Mouse (Mus musculus): ENCODE data around the gene Maged2. TPM values are rescaled to one million over a fixed set of nuclear protein-coding genes. Genes with fewer than 3 reads are reported as not detected.
"Not testable (repeated sequence)": the region's sequence is repeated elsewhere in the genome, so short reads cannot be mapped to it uniquely, and the experiment has no call there.

Maged2 gene
- 9.3 and 11.1 TPM in 2 replicates for polyA plus RNA-seq (2012; rRNA removed)

- peak within 1 kb of the TSS; percentile 66 for H3K4me3 ChIP-seq (ENCODE audit: control insufficient read depth, insufficient read depth, low read length)
- TF ChIP-seq CTCF (IDR thresholded peaks at IDR 0.05; ENCODE audit: borderline replicate concordance, control insufficient read depth, extremely low read depth, insufficient read depth, low read length, poor library complexity) (no peak), POLR2A (IDR thresholded peaks at IDR 0.05; ENCODE audit: control insufficient read depth, extremely low read depth, insufficient read depth, low read length, poor library complexity) (no peak)
- WGBS: 17% methylated on average over 7 of the region's 7 CpGs
- H3K36me3 ChIP-seq (ENCODE audit: control insufficient read depth, insufficient read depth, low read length): no peaks in the 10 kb centered on the region
- H3K4me1 ChIP-seq (replicated peaks; ENCODE audit: control insufficient read depth, insufficient read depth, low read length): peaks cover 6% of the 10 kb centered on the region; the same call in 1 of the 2 replicates
- H3K27me3 ChIP-seq (ENCODE audit: control insufficient read depth, insufficient read depth, low read length): no peaks in the 10 kb centered on the region
- DNase-seq: no peak
- H3K27ac ChIP-seq (ENCODE audit: control insufficient read depth, insufficient read depth, low read length): no peak within 1 kb of the TSS
These were observed at the start of gene Maged2 for GRCm38 (mm10) chrX:150814139-150814469. TSS of gene Maged2 (minus strand) at chrX:150814345.

GRCm38 (mm10) chrX:150848230-150848629, 34.1 kb upstream of the Maged2 start:
- 90% methylated on average over 8 of the region's 8 CpGs for WGBS
- H3K36me3 ChIP-seq (ENCODE audit: control insufficient read depth, insufficient read depth, low read length): no peaks in the 10 kb centered on the region
- H3K27ac ChIP-seq (ENCODE audit: control insufficient read depth, insufficient read depth, low read length): no peak overlapping the region
- no peaks in the 10 kb centered on the region for H3K4me1 ChIP-seq (replicated peaks; ENCODE audit: control insufficient read depth, insufficient read depth, low read length)
- DNase-seq: no peak
- no peaks in the 10 kb centered on the region for H3K27me3 ChIP-seq (ENCODE audit: control insufficient read depth, insufficient read depth, low read length)
- no peak for TF ChIP-seq POLR2A (IDR thresholded peaks at IDR 0.05; ENCODE audit: control insufficient read depth, extremely low read depth, insufficient read depth, low read length, poor library complexity)
- H3K4me3 ChIP-seq (ENCODE audit: control insufficient read depth, insufficient read depth, low read length): no peak overlapping the region

- H3K27ac ChIP-seq (ENCODE audit: control insufficient read depth, insufficient read depth, low read length); H3K4me1 ChIP-seq (replicated peaks; ENCODE audit: control insufficient read depth, insufficient read depth, low read length); H3K27me3 ChIP-seq (ENCODE audit: control insufficient read depth, insufficient read depth, low read length); H3K36me3 ChIP-seq (ENCODE audit: control insufficient read depth, insufficient read depth, low read length); H3K4me3 ChIP-seq (ENCODE audit: control insufficient read depth, insufficient read depth, low read length); DNase-seq: not testable (repeated sequence)
- 89% methylated on average over 2 of the region's 10 CpGs for WGBS
These were observed 31.5 kb upstream of the Maged2 start for GRCm38 (mm10) chrX:150845480-150846205.

- H3K4me1 ChIP-seq (replicated peaks; ENCODE audit: control insufficient read depth, insufficient read depth, low read length); H3K27ac ChIP-seq (ENCODE audit: control insufficient read depth, insufficient read depth, low read length); H3K36me3 ChIP-seq (ENCODE audit: control insufficient read depth, insufficient read depth, low read length); H3K27me3 ChIP-seq (ENCODE audit: control insufficient read depth, insufficient read depth, low read length); DNase-seq; H3K4me3 ChIP-seq (ENCODE audit: control insufficient read depth, insufficient read depth, low read length): not testable (repeated sequence)
- 36% methylated on average over 2 of the region's 4 CpGs for WGBS
These were observed 29.1 kb upstream of the Maged2 start for GRCm38 (mm10) chrX:150843257-150843656.

GRCm38 (mm10) chrX:150830297-150830696, 16.2 kb upstream of the Maged2 start:
- no peaks in the 10 kb centered on the region for H3K36me3 ChIP-seq (ENCODE audit: control insufficient read depth, insufficient read depth, low read length)
- WGBS: 88% methylated on average over 4 of the region's 4 CpGs
- H3K4me3 ChIP-seq (ENCODE audit: control insufficient read depth, insufficient read depth, low read length): no peak overlapping the region
- DNase-seq: no peak
- H3K4me1 ChIP-seq (replicated peaks; ENCODE audit: control insufficient read depth, insufficient read depth, low read length): no peaks in the 10 kb centered on the region
- no peaks in the 10 kb centered on the region for H3K27me3 ChIP-seq (ENCODE audit: control insufficient read depth, insufficient read depth, low read length)
- no peak for TF ChIP-seq CTCF (IDR thresholded peaks at IDR 0.05; ENCODE audit: borderline replicate concordance, control insufficient read depth, extremely low read depth, insufficient read depth, low read length, poor library complexity)
- no peak for TF ChIP-seq POLR2A (IDR thresholded peaks at IDR 0.05; ENCODE audit: control insufficient read depth, extremely low read depth, insufficient read depth, low read length, poor library complexity)
- H3K27ac ChIP-seq (ENCODE audit: control insufficient read depth, insufficient read depth, low read length): no peak overlapping the region

- peaks cover 2% of the 10 kb centered on the region; the same call in 1 of the 2 replicates for H3K4me1 ChIP-seq (replicated peaks; ENCODE audit: control insufficient read depth, insufficient read depth, low read length)
- no peaks in the 10 kb centered on the region for H3K27me3 ChIP-seq (ENCODE audit: control insufficient read depth, insufficient read depth, low read length)
- no peaks in the 10 kb centered on the region for H3K36me3 ChIP-seq (ENCODE audit: control insufficient read depth, insufficient read depth, low read length)
- no peak overlapping the region for H3K4me3 ChIP-seq (ENCODE audit: control insufficient read depth, insufficient read depth, low read length)
- H3K27ac ChIP-seq (ENCODE audit: control insufficient read depth, insufficient read depth, low read length): no peak overlapping the region
- DNase-seq: no peak
- no peak for TF ChIP-seq CTCF (IDR thresholded peaks at IDR 0.05; ENCODE audit: borderline replicate concordance, control insufficient read depth, extremely low read depth, insufficient read depth, low read length, poor library complexity)
- no peak for TF ChIP-seq POLR2A (IDR thresholded peaks at IDR 0.05; ENCODE audit: control insufficient read depth, extremely low read depth, insufficient read depth, low read length, poor library complexity)
These were observed 3.1 kb upstream of the Maged2 start for GRCm38 (mm10) chrX:150817278-150817677.

GRCm38 (mm10) chrX:150815601-150816000, 1.5 kb upstream of the Maged2 start:
- WGBS: 92% methylated on average over 1 of the region's 1 CpGs
- DNase-seq: no peak

More at GRCm38 (mm10) chrX:150815601-150816000, 1.5 kb upstream of the Maged2 start:
- Histone ChIP-seq H3K4me1 (replicated peaks; ENCODE audit: control insufficient read depth, insufficient read depth, low read length) (peaks cover 6% of the 10 kb centered on the region; the same call in 1 of the 2 replicates), H3K4me3 (ENCODE audit: control insufficient read depth, insufficient read depth, low read length) (no peak overlapping the region), H3K36me3 (ENCODE audit: control insufficient read depth, insufficient read depth, low read length) (no peaks in the 10 kb centered on the region), H3K27ac (ENCODE audit: control insufficient read depth, insufficient read depth, low read length) (no peak overlapping the region), H3K27me3 (ENCODE audit: control insufficient read depth, insufficient read depth, low read length) (no peaks in the 10 kb centered on the region)
- TF ChIP-seq POLR2A (IDR thresholded peaks at IDR 0.05; ENCODE audit: control insufficient read depth, extremely low read depth, insufficient read depth, low read length, poor library complexity): no peak
- TF ChIP-seq CTCF (IDR thresholded peaks at IDR 0.05; ENCODE audit: borderline replicate concordance, control insufficient read depth, extremely low read depth, insufficient read depth, low read length, poor library complexity): no peak
